Mouse (Mus musculus) ES-E14 (cell line): ENCODE results near the gene Ap1g2. TPM values are rescaled to one million over a fixed set of nuclear protein-coding genes. Genes with fewer than 3 reads are reported as not detected.
A peak's percentile ranks its signal among the peaks of the same experiment; 100 is the strongest.

Source experiments
- DNase-seq: peaks from one replicate; pipeline ENCODE4 v3.0.0-alpha.2; 2013; ENCODE audit warnings: low read depth, low spot score
- H3K27ac ChIP-seq: 2 replicates; pipeline ENCODE4 v1.5.1; 2012; ENCODE audit warnings: low read depth, mild to moderate bottlenecking, low read length, moderate library complexity, mixed read lengths; ENCODE audit not compliant: poor library complexity, insufficient read depth, severe bottlenecking
- H3K36me3 ChIP-seq: 2 replicates; pipeline ENCODE4 v1.6.1; 2012; ENCODE audit warnings: mild to moderate bottlenecking, low read length, moderate library complexity, mixed read lengths; ENCODE audit not compliant: control insufficient read depth, poor library complexity, insufficient read depth, severe bottlenecking
- H3K4me1 ChIP-seq, 2 experiments: fragments of 150-350 bp in 1 of 2; sonication (generic) in 1 of 2; 2 replicates each; pipeline ENCODE4 v1.6.1; 2012; ENCODE audit warnings: low read length in 2 of 2, mild to moderate bottlenecking in 1 of 2, mixed read lengths in 1 of 2; ENCODE audit not compliant: control insufficient read depth in 2 of 2, insufficient read depth in 2 of 2, poor library complexity in 1 of 2
- H3K4me3 ChIP-seq, 2 experiments: fragments of 150-350 bp in 1 of 2; sonication (generic) in 1 of 2; 2 replicates each; pipeline ENCODE4 v1.5.1; 2012; ENCODE audit warnings: low read length in 2 of 2, low read depth in 1 of 2, mild to moderate bottlenecking in 1 of 2, mixed read lengths in 1 of 2; ENCODE audit not compliant: insufficient read depth in 1 of 2, poor library complexity in 1 of 2, severe bottlenecking in 1 of 2
- H3K9ac ChIP-seq: 2 replicates; pipeline ENCODE4 v1.6.1; 2012; ENCODE audit warnings: low read depth, mild to moderate bottlenecking, low read length, mixed read lengths; ENCODE audit not compliant: poor library complexity, insufficient read depth, severe bottlenecking
- H3K9me3 ChIP-seq: fragments of 150-350 bp; sonication (generic); 2 replicates; pipeline ENCODE4 v1.6.1; 2012; ENCODE audit warnings: low read depth, mild to moderate bottlenecking, low read length; ENCODE audit not compliant: control insufficient read depth, insufficient read depth
- CHD2 ChIP-seq: IDR thresholded peaks from 2 replicates; pipeline ENCODE4 v1.6.1; 2014; ENCODE audit warnings: mild to moderate bottlenecking, low read depth, low read length, inconsistent platforms
- HCFC1 ChIP-seq: IDR thresholded peaks from 2 replicates; pipeline ENCODE4 v1.6.1; 2012; ENCODE audit warnings: low read length, inconsistent platforms, borderline replicate concordance; ENCODE audit not compliant: insufficient read depth
- MAFK ChIP-seq: IDR thresholded peaks from 2 replicates; pipeline ENCODE4 v1.6.1; 2014; ENCODE audit warnings: mild to moderate bottlenecking, low read depth, low read length, inconsistent platforms; ENCODE audit not compliant: insufficient read depth
- ZC3H11A ChIP-seq: IDR thresholded peaks from 2 replicates; pipeline ENCODE4 v1.6.1; 2012; ENCODE audit warnings: low read depth, mild to moderate bottlenecking, inconsistent platforms, low read length, borderline replicate concordance
- ZNF384 ChIP-seq: IDR thresholded peaks from 2 replicates; pipeline ENCODE4 v1.6.1; 2012; ENCODE audit warnings: low read depth, low read length, inconsistent platforms
- in situ Hi-C, 2 experiments: fragments of 600-800 bp; cut with MboI; formaldehyde crosslinking; loops; one replicate each; pipeline ENCODE4 v1.15.1; 2025; ENCODE audit warnings: low sequenced_read_pairs in 2 of 2, inconsistent platforms in 1 of 2; ENCODE audit not compliant: unreplicated experiment in 2 of 2
- total RNA-seq: library from RNA; depleted of rRNA; stranded (reverse); fragments of 300-350 nt; gene quantifications from 2 replicates; pipeline ENCODE4 v1.2.3, GENCODE M21; 2012

Ap1g2 gene
- total RNA-seq, 1 experiment, result 5.9 TPM

- DNase-seq, result no peak
- no peak overlapping the region for H3K27ac ChIP-seq
- no peaks in the 10 kb centered on the region for H3K36me3 ChIP-seq
- in situ Hi-C loops, result no loop called here
- H3K4me1 ChIP-seq, result no peaks in the 10 kb centered on the region
- H3K4me3 ChIP-seq, result no peak overlapping the region
- H3K9me3 ChIP-seq, result no peaks in the 10 kb centered on the region
- H3K9ac ChIP-seq, result no peak overlapping the region
- no peak for TF ChIP-seq MAFK
- TF ChIP-seq CHD2, result no peak
- no peak for TF ChIP-seq ZC3H11A
- TF ChIP-seq HCFC1, result no peak
- no peak for TF ChIP-seq ZNF384
These were observed 42.6 kb upstream of the Ap1g2 start for GRCm38 (mm10) chr14:55149041-55149440.

- Histone ChIP-seq H3K4me3 (no peak overlapping the region), H3K36me3 (no peaks in the 10 kb centered on the region), H3K9me3 (no peaks in the 10 kb centered on the region), H3K4me1 (no peaks in the 10 kb centered on the region), H3K9ac (no peak overlapping the region), H3K27ac (no peak overlapping the region)
- TF ChIP-seq HCFC1 (no peak), ZC3H11A (peak; percentile 44; the same call in 1 of the 2 replicates)
- DNase-seq, result peak; percentile 63
- in situ Hi-C loops, result no loop called here
These were observed 42.0 kb upstream of the Ap1g2 start for GRCm38 (mm10) chr14:55148363-55148915.

GRCm38 (mm10) chr14:55146829-55147401 lies 40.5 kb upstream of the Ap1g2 start:
- no peak overlapping the region for H3K4me3 ChIP-seq
- H3K9me3 ChIP-seq, result no peaks in the 10 kb centered on the region
- no peak overlapping the region for H3K9ac ChIP-seq
- TF ChIP-seq ZNF384 (no peak), HCFC1 (no peak), ZC3H11A (no peak), MAFK (no peak), CHD2 (no peak)
- no peak overlapping the region for H3K27ac ChIP-seq
- no peaks in the 10 kb centered on the region for H3K36me3 ChIP-seq
- DNase-seq, result no peak
- in situ Hi-C loops, result no loop called here
- H3K4me1 ChIP-seq, result no peaks in the 10 kb centered on the region

GRCm38 (mm10) chr14:55146324-55146723 lies 39.9 kb upstream of the Ap1g2 start:
- in situ Hi-C loops, result no loop called here
- Histone ChIP-seq H3K36me3 (no peaks in the 10 kb centered on the region), H3K4me3 (no peak overlapping the region), H3K9ac (no peak overlapping the region), H3K4me1 (no peaks in the 10 kb centered on the region), H3K9me3 (no peaks in the 10 kb centered on the region), H3K27ac (no peak overlapping the region)
- no peak for DNase-seq
- no peak for TF ChIP-seq ZNF384
- TF ChIP-seq MAFK, result no peak
- no peak for TF ChIP-seq ZC3H11A
- no peak for TF ChIP-seq HCFC1
- no peak for TF ChIP-seq CHD2

- H3K4me1 ChIP-seq, result no peaks in the 10 kb centered on the region
- H3K9ac ChIP-seq, result no peak overlapping the region
- TF ChIP-seq CHD2 (no peak), ZC3H11A (no peak), HCFC1 (no peak), MAFK (no peak), ZNF384 (no peak)
- DNase-seq, result no peak
- no peaks in the 10 kb centered on the region for H3K36me3 ChIP-seq
- no peaks in the 10 kb centered on the region for H3K9me3 ChIP-seq
- H3K27ac ChIP-seq, result no peak overlapping the region
- in situ Hi-C loops, result loop anchor here in 1 of 2 experiments (10.0 kb wide), 1 partner anchor 75 kb away; no protein-coding TSS in a partner anchor
- no peak overlapping the region for H3K4me3 ChIP-seq
These were observed 32.9 kb upstream of the Ap1g2 start for GRCm38 (mm10) chr14:55139313-55139712.
